Mouse (Mus musculus) forebrain, embryonic 11.5 days (tissue): ENCODE data around the gene Slitrk3. TPM values are rescaled to one million over a fixed set of nuclear protein-coding genes. Genes with fewer than 3 reads are reported as not detected.

ENCODE experiments used
- polyA plus RNA-seq: library from polyadenylated mRNA; unstranded; fragments of >200 nt; fragmentation: Nextera tagmentation; extraction: Ambion mirVana; gene quantifications from 2 replicates; pipeline ENCODE4 v1.2.1, GENCODE M21; 2014

Slitrk3 gene
- polyA plus RNA-seq, 1 experiment from 2014 or later: 0.51 TPM

Other genes starting within 250 kb of the Slitrk3 start
- not detected in 2 replicates for gene Sis, start 89.9 kb downstream of the Slitrk3 start, polyA plus RNA-seq